33 mouse cellular contexts compared by ENCODE assay signal in genomic region chr6:120062934-120063333, GRCm38 (mm10). TPM values are rescaled to one million over a fixed set of nuclear protein-coding genes. Genes with fewer than 3 reads are reported as not detected.
DNase-seq lines count a peak whose midpoint lies in the region; TF ChIP-seq lines count a peak whose summit lies in the region.
"Had no signal": no experiment of that assay in that cellular context is flagged by ENCODE, and none has a peak within 500 bp of the region (broad histone marks: within the 10 kb centered on the region; RNA-seq: fewer than 3 reads in every experiment).

No protein-coding gene starts in this region.

- TF ChIP-seq CTCF in left cerebral cortex, adult 2 months (IDR thresholded peaks at IDR 0.05) = no peak

- H3K27ac ChIP-seq in left cerebral cortex, adult 2 months = 0 out of 2 replicates have a peak overlapping the region, but pooled peaks have one; percentile 18
- H3K27ac ChIP-seq: forebrain, embryonic 12.5 days; gastrocnemius, adult 2 months; heart, adult 2 months; hindbrain, embryonic 14.5 days; limb, embryonic 13.5 days; liver, embryonic 12.5 days; midbrain, embryonic 12.5 days; neural tube, embryonic 12.5 days had no signal

- DNase-seq in cerebellum, adult 11-12 months = peak; percentile 4
- no peak for DNase-seq in cerebellum, adult 18-20 months
- peak; percentile 69 for DNase-seq in heart, adult 11 months
- DNase-seq in heart, postnatal 14 days = no peak
- DNase-seq in left cerebral cortex, adult 2 months (ENCODE audit: extremely low spot score in 1 of 2, low spot score in 2 of 2) = peak in 1 of 2 experiments; percentile 9
- no peak for DNase-seq in left cerebral cortex, postnatal 10 days (ENCODE audit: extremely low spot score in 1 of 2, low spot score in 2 of 2)
- peak; percentile 60 for DNase-seq in telencephalon, adult 2 months (ENCODE audit: low read depth, low spot score)
- no peak for DNase-seq in adrenal gland, adult 18-20 months (ENCODE audit: low spot score in 2 of 2)
- DNase-seq: adrenal gland, postnatal 14 days; cerebellum, adult 8-10 months; forebrain, postnatal 0 days; gastrocnemius, adult 2 months; gastrocnemius, postnatal 36 days; heart, adult 2 months; kidney, adult 11 months; kidney, postnatal 14 days; liver, postnatal 0 days; lung, postnatal 36 days; thymus, postnatal 4 days had no signal

- intact Hi-C loops in heart, postnatal 14 days (cut with DNase I) = no loop called here
- intact Hi-C loops in left cerebral cortex, adult 2 months (cut with DNase I) = no loop called here
- intact Hi-C loops in left cerebral cortex, postnatal 10 days (cut with DNase I) = no loop called here

- no peak overlapping the region for H3K4me3 ChIP-seq in left cerebral cortex, adult 2 months
- H3K4me3 ChIP-seq: erythroblast, embryonic 14.5 days; forebrain, embryonic 12.5 days; gastrocnemius, adult 2 months; heart, adult 2 months; heart, embryonic 12.5 days; limb, embryonic 13.5 days; liver, embryonic 12.5 days; megakaryocyte, embryonic 14.5 days; midbrain, embryonic 12.5 days; myocyte; neural tube, embryonic 12.5 days had no signal

RNA-seq across cellular contexts. Expression of gene Wnk1, which starts 24.5 kb away (rescaled TPM):
- total RNA-seq in heart, postnatal 14 days (2021) = 100 to 1,000 TPM; 303 to 324 TPM
- total RNA-seq in left cerebral cortex, adult 2 months (2021) = 100 to 1,000 TPM; 186 to 212 TPM
- total RNA-seq in left cerebral cortex, postnatal 10 days (2021) = 100 to 1,000 TPM; 118 to 121 TPM
- 100 to 1,000 TPM; 164 to 170 TPM for total RNA-seq in adrenal gland, adult 18-20 months (2021)

RNA-seq across cellular contexts. Expression of gene Ninj2, which starts 30.2 kb away (rescaled TPM):
- not detected for total RNA-seq in heart, postnatal 14 days (2021)
- 1 to 10 TPM in 1 of 2 experiments, under 1 TPM in 1; 0.56 to 1.3 TPM for total RNA-seq in left cerebral cortex, adult 2 months (2021)
- under 1 TPM; 0.43 to 0.45 TPM for total RNA-seq in left cerebral cortex, postnatal 10 days (2021)
- total RNA-seq in adrenal gland, adult 18-20 months (2021) = not detected
- total RNA-seq: adrenal gland, postnatal 14 days; common myeloid progenitor, adult 5-6 weeks; forebrain, postnatal 0 days; G1E; gastrocnemius, adult 2 months; gastrocnemius, postnatal 36 days; heart, adult 2 months; hematopoietic stem cell, adult 5-6 weeks; midbrain, postnatal 0 days had no signal

Comparison
In these comparisons a context has a peak if more than half of its experiments do, and no peak if none do; other contexts are left out.
1. DNase-seq: peak in cerebellum, adult 11-12 months (single experiment), heart, adult 11 months (single experiment) and telencephalon, adult 2 months (single experiment); none in cerebellum, adult 18-20 months (0 of 2), heart, postnatal 14 days (0 of 2), left cerebral cortex, postnatal 10 days (0 of 2) and adrenal gland, adult 18-20 months (0 of 2).